In the genomic region with DNA sequence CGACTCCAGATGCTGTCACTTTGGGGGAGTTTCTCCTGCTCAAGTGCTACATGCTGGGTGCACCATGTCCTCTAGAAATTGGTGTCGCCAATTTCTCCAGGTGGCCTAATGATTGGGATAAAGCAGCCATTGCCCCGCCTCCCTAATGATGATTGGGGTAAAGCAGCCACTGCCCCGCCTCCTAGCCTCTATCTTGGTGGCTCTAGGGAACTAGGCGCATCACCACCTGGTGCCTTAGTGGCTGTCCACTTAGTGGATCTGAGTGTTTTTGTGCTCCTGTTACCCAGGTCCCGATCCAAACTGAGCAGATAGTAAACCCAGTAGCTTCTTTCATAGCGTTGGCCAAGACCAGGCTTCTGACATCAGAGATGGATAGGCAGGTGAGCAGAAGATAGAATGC, we compare ENCODE assay signal across 9 mouse cellular contexts. TPM values are rescaled to one million over a fixed set of nuclear protein-coding genes. Genes with fewer than 3 reads are reported as not detected.
DNase-seq lines count a peak whose midpoint lies in the region; ATAC-seq and TF ChIP-seq lines count a peak whose summit lies in the region.
"Had no signal": no experiment of that assay in that cellular context is flagged by ENCODE, and none has a peak within 500 bp of the region (broad histone marks: within the 10 kb centered on the region; RNA-seq: fewer than 3 reads in every experiment).

No protein-coding gene starts in this region.

- peak overlapping the region; percentile 66 for H3K4me2 ChIP-seq in heart, embryonic 12.5 days
- H3K4me2 ChIP-seq in hindbrain, embryonic 15.5 days = peak overlapping the region; percentile 76
- H3K4me2 ChIP-seq in midbrain, postnatal 0 days (ENCODE audit: low read depth, low read length, poor library complexity, severe bottlenecking) = peak overlapping the region; percentile 89
- H3K4me2 ChIP-seq in liver, postnatal 0 days (ENCODE audit: low read depth, low read length) = no peak overlapping the region

- no peak overlapping the region for H3K9ac ChIP-seq in heart, embryonic 12.5 days
- peak overlapping the region; percentile 54 for H3K9ac ChIP-seq in hindbrain, embryonic 15.5 days
- peak overlapping the region; percentile 61 for H3K9ac ChIP-seq in midbrain, postnatal 0 days (replicated peaks; ENCODE audit: low read length, poor library complexity, severe bottlenecking)
- no peak overlapping the region for H3K9ac ChIP-seq in liver, postnatal 0 days (replicated peaks)

- DNase-seq in heart, adult 18-20 months = no peak
- peak; percentile 55 for DNase-seq in brain, embryonic 14.5 days (ENCODE audit: low read depth)
- peak; percentile 65 for DNase-seq in midbrain, postnatal 0 days (ENCODE audit: low spot score)
- no peak for DNase-seq in gastrocnemius, postnatal 14 days
- DNase-seq in liver, postnatal 0 days = no peak

- no peak for TF ChIP-seq CTCF in brain, embryonic 14.5 days (IDR thresholded peaks at IDR 0.05; ENCODE audit: borderline replicate concordance, extremely low read depth, insufficient read depth, insufficient read length)
- TF ChIP-seq CTCF in midbrain, postnatal 0 days (IDR thresholded peaks at IDR 0.05) = no peak
- TF ChIP-seq CTCF in liver, postnatal 0 days (IDR thresholded peaks at IDR 0.05; ENCODE audit: low read depth) = no peak

- H3K9me3 ChIP-seq in heart, embryonic 12.5 days (replicated peaks) = no peaks in the 10 kb centered on the region
- H3K9me3 ChIP-seq in hindbrain, embryonic 15.5 days = no peaks in the 10 kb centered on the region
- no peaks in the 10 kb centered on the region for H3K9me3 ChIP-seq in midbrain, postnatal 0 days (ENCODE audit: low read length)
- H3K9me3 ChIP-seq in liver, postnatal 0 days (ENCODE audit: low read length) = no peaks in the 10 kb centered on the region

- H3K27ac ChIP-seq in heart, embryonic 12.5 days (ENCODE audit: poor library complexity, severe bottlenecking) = no peak overlapping the region
- H3K27ac ChIP-seq in hindbrain, embryonic 15.5 days (replicated peaks) = peak overlapping the region; percentile 47; the same call in 1 of the 2 replicates
- H3K27ac ChIP-seq in midbrain, postnatal 0 days (ENCODE audit: low read depth, low read length) = peak overlapping the region; percentile 65
- H3K27ac ChIP-seq in liver, postnatal 0 days (ENCODE audit: low read depth) = no peak overlapping the region

- peaks cover 13% of the 10 kb centered on the region for H3K4me1 ChIP-seq in heart, embryonic 12.5 days (replicated peaks)
- peaks cover 19% of the 10 kb centered on the region for H3K4me1 ChIP-seq in hindbrain, embryonic 15.5 days (replicated peaks)
- no peaks in the 10 kb centered on the region; the same call in 1 of the 2 replicates for H3K4me1 ChIP-seq in midbrain, postnatal 0 days (ENCODE audit: insufficient read depth, low read length)
- H3K4me1 ChIP-seq in liver, postnatal 0 days (ENCODE audit: insufficient read depth) = no peaks in the 10 kb centered on the region

- H3K4me3 ChIP-seq in heart, embryonic 12.5 days = peak overlapping the region; percentile 34
- peak overlapping the region; percentile 47 for H3K4me3 ChIP-seq in hindbrain, embryonic 15.5 days
- peak overlapping the region; percentile 77 for H3K4me3 ChIP-seq in midbrain, postnatal 0 days (ENCODE audit: low read depth, low read length)
- H3K4me3 ChIP-seq in liver, postnatal 0 days (ENCODE audit: low read depth, low read length) = no peak overlapping the region

- TF ChIP-seq EP300 in liver, postnatal 0 days (IDR thresholded peaks at IDR 0.05; ENCODE audit: low read depth) = no peak

- 4% methylated on average over 7 of the region's 7 CpGs for WGBS in heart, embryonic 12.5 days
- WGBS in hindbrain, embryonic 15.5 days = 3% methylated on average over 7 of the region's 7 CpGs
- WGBS in midbrain, postnatal 0 days = 3% methylated on average over 7 of the region's 7 CpGs
- WGBS in liver, postnatal 0 days (ENCODE audit: insufficient replicate concordance) = 13% methylated on average over 7 of the region's 7 CpGs

- ATAC-seq in heart, embryonic 12.5 days (ENCODE audit: insufficient number of reproducible peaks, low FRiP score) = no peak
- ATAC-seq in hindbrain, embryonic 15.5 days (ENCODE audit: low FRiP score, low read depth) = peak; percentile 62; the same call in 1 of the 2 replicates
- peak; percentile 39; the same call in 1 of the 2 replicates for ATAC-seq in midbrain, postnatal 0 days (ENCODE audit: low FRiP score)
- ATAC-seq in erythroblast, adult 5-6 weeks (replicated peaks; ENCODE audit: low FRiP score, poor library complexity, severe bottlenecking) = no peak
- no peak for ATAC-seq in liver, postnatal 0 days

- TF ChIP-seq POLR2A in brain, embryonic 14.5 days (IDR thresholded peaks at IDR 0.05; ENCODE audit: borderline replicate concordance, extremely low read depth, insufficient read depth, insufficient read length, poor library complexity, severe bottlenecking) = no peak

- intact Hi-C loops in gastrocnemius, postnatal 14 days (cut with DNase I; ENCODE audit: low total_unique reads) = no loop called here

- no peaks in the 10 kb centered on the region for H3K36me3 ChIP-seq in heart, embryonic 12.5 days
- no peaks in the 10 kb centered on the region for H3K36me3 ChIP-seq in hindbrain, embryonic 15.5 days
- H3K36me3 ChIP-seq in midbrain, postnatal 0 days (ENCODE audit: insufficient read depth, low read length) = no peaks in the 10 kb centered on the region
- H3K36me3 ChIP-seq in liver, postnatal 0 days (replicated peaks; ENCODE audit: insufficient read depth, low read length) = no peaks in the 10 kb centered on the region

- H3K27me3 ChIP-seq in heart, embryonic 12.5 days (replicated peaks) = peaks cover 69% of the 10 kb centered on the region
- H3K27me3 ChIP-seq in hindbrain, embryonic 15.5 days = no peaks in the 10 kb centered on the region
- H3K27me3 ChIP-seq in midbrain, postnatal 0 days (ENCODE audit: insufficient read depth, low read length) = no peaks in the 10 kb centered on the region
- peaks cover 39% of the 10 kb centered on the region for H3K27me3 ChIP-seq in liver, postnatal 0 days (ENCODE audit: insufficient read depth, low read length)
- H3K27me3 ChIP-seq: CH12.LX had no signal

RNA-seq across cellular contexts. Expression of a gene that starts 2.0 kb away (rescaled TPM):
- 0.35 and 0.47 TPM in 2 replicates for polyA plus RNA-seq in heart, embryonic 12.5 days (2016; fragmentation: Nextera tagmentation; extraction: Ambion mirVana)
- total RNA-seq in heart, adult 18-20 months (2021) = 1 to 10 TPM in 1 of 2 experiments, under 1 TPM in 1; 0.79 to 1.7 TPM
- polyA plus RNA-seq in brain, embryonic 14.5 days (2012; rRNA removed) = 5.5 and 10.1 TPM in 2 replicates
- 13.2 and 13.8 TPM in 2 replicates for polyA plus RNA-seq in hindbrain, embryonic 15.5 days (2015; fragmentation: Nextera tagmentation; extraction: Ambion mirVana)
- 37.2 and 38.2 TPM in 2 replicates for total RNA-seq in midbrain, postnatal 0 days (2014; rRNA removed)
- polyA plus RNA-seq in midbrain, postnatal 0 days (2015; fragmentation: Nextera tagmentation; extraction: Ambion mirVana) = 8.2 and 9.8 TPM in 2 replicates
- not detected in 2 replicates for total RNA-seq in erythroblast, adult 5-6 weeks (2015; ENCODE audit: low replicate concordance)
- total RNA-seq in erythroblast, adult 5-6 weeks (2017; ENCODE audit: low replicate concordance) = 3.0 TPM in 1 of 2 replicates, not detected in the other
- total RNA-seq in gastrocnemius, postnatal 14 days (2021) = under 1 TPM; 0.08 to 0.31 TPM
- polyA plus RNA-seq in liver, postnatal 0 days (2015; fragmentation: Nextera tagmentation; extraction: Ambion mirVana) = 0.04 TPM in 1 of 2 replicates, not detected in the other
- total RNA-seq: CH12.LX had no signal

Comparison
In these comparisons a context has a peak if more than half of its experiments do, and no peak if none do; other contexts are left out.
1. ATAC-seq: peak in hindbrain, embryonic 15.5 days (single experiment) and midbrain, postnatal 0 days (single experiment); none in heart, embryonic 12.5 days (single experiment), erythroblast, adult 5-6 weeks (single experiment) and liver, postnatal 0 days (single experiment).
2. H3K27ac ChIP-seq: peak in hindbrain, embryonic 15.5 days (single experiment) and midbrain, postnatal 0 days (single experiment); none in heart, embryonic 12.5 days (single experiment) and liver, postnatal 0 days (single experiment).
3. H3K9ac ChIP-seq: peak in hindbrain, embryonic 15.5 days (single experiment) and midbrain, postnatal 0 days (single experiment); none in heart, embryonic 12.5 days (single experiment) and liver, postnatal 0 days (single experiment).
4. DNase-seq: peak in brain, embryonic 14.5 days (single experiment) and midbrain, postnatal 0 days (single experiment); none in heart, adult 18-20 months (0 of 2), gastrocnemius, postnatal 14 days (single experiment) and liver, postnatal 0 days (single experiment).